Mouse (Mus musculus): ENCODE data around the gene Nrip2. TPM values are rescaled to one million over a fixed set of nuclear protein-coding genes. Genes with fewer than 3 reads are reported as not detected.

Gene Nrip2
- polyA plus RNA-seq, 1 experiment from 2014 or later: 6.1 TPM

DNA sequence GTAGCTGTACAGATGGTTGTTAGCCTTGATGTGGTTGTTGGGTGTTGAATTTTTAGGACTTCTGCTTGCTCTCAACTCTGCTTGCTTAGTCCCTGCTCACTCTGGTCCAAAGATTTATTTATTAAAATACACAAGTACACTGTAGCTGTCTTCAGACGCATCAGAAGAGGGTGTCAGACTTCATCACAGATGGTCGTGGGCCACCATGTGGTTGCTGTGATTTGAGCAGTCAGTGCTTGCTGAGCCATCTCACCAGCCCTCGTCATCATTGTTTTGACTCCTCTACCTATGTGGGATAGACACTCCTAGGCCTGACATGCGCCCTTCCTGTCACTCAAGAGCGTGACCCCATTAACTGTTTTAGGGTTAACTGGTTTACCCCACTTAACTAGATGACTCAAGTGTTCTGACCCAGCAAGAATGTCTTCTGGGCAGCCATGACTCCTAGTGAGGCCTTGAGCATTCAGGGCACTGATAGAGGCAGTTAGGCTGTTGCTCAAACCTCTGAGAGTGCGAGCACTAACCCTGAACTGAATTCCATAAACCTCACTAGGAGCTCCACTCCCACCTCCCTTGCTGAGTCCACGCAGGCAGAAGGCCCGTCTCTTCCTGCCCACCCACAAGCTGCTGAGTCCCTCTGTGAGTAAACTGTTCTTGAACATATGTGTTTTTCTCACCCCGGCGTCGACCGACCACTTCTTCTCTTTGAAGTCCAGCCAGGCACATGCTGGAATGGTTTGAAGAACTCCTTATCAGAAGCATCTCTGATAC, 56.9 kb downstream of the Nrip2 start:
- no peaks in the 10 kb centered on the region for H3K36me3 ChIP-seq (ENCODE audit: control insufficient read depth, insufficient read depth, low read length)
- 74% methylated on average over 12 of the region's 12 CpGs for WGBS
- no peak overlapping the region for H3K9ac ChIP-seq (ENCODE audit: low read length)
- ATAC-seq (replicated peaks; ENCODE audit: low FRiP score, low TSS enrichment, low read depth): no peak
- H3K27ac ChIP-seq (ENCODE audit: low read depth): no peak overlapping the region
- no peak for DNase-seq (ENCODE audit: low spot score)
- no peak overlapping the region for H3K4me2 ChIP-seq (ENCODE audit: low read length)
- no peak overlapping the region for H3K4me3 ChIP-seq (ENCODE audit: low read depth, low read length)
- H3K27me3 ChIP-seq (replicated peaks; ENCODE audit: control insufficient read depth, insufficient read depth, low read length): no peaks in the 10 kb centered on the region
- no peaks in the 10 kb centered on the region for H3K4me1 ChIP-seq (replicated peaks; ENCODE audit: control insufficient read depth, insufficient read depth, low read length)
- no peaks in the 10 kb centered on the region for H3K9me3 ChIP-seq (ENCODE audit: control insufficient read depth, low read length)

GRCm38 (mm10) chr6:128457186-128457585, 58.1 kb downstream of the Nrip2 start:
- Histone ChIP-seq H3K9me3 (ENCODE audit: control insufficient read depth, low read length) (no peaks in the 10 kb centered on the region), H3K9ac (ENCODE audit: low read length) (no peak overlapping the region), H3K4me1 (replicated peaks; ENCODE audit: control insufficient read depth, insufficient read depth, low read length) (no peaks in the 10 kb centered on the region), H3K4me2 (ENCODE audit: low read length) (no peak overlapping the region), H3K27me3 (replicated peaks; ENCODE audit: control insufficient read depth, insufficient read depth, low read length) (no peaks in the 10 kb centered on the region), H3K4me3 (ENCODE audit: low read depth, low read length) (no peak overlapping the region), H3K36me3 (ENCODE audit: control insufficient read depth, insufficient read depth, low read length) (no peaks in the 10 kb centered on the region), H3K27ac (ENCODE audit: low read depth) (no peak overlapping the region)
- DNase-seq (ENCODE audit: low spot score) (no peak), ATAC-seq (replicated peaks; ENCODE audit: low FRiP score, low TSS enrichment, low read depth) (no peak)
- WGBS: 78% methylated on average over 5 of the region's 5 CpGs

DNA sequence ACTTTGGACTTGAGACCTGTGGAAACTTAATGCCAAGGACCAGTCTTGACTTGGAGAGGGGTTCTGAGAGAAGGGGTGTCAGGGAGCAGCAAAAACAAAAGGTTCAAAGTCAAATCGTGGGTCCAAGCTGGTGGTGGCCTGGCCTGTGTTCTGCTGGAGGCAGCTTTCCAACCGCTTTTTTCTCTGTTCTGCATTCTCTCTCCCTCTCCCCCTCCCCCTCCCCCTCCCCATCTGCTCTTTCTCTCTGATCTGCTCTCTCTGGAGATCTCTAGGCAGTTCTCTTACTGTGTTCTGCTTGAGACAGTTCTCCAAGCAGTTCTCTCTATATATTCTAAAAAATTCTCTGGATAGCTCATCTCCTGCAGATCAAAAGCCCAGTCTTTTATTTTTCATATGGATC, 61.2 kb downstream of the Nrip2 start:
- ATAC-seq (replicated peaks; ENCODE audit: low FRiP score, low TSS enrichment, low read depth) (no peak), DNase-seq (ENCODE audit: low spot score) (no peak)
- H3K4me1 ChIP-seq (replicated peaks; ENCODE audit: control insufficient read depth, insufficient read depth, low read length): no peaks in the 10 kb centered on the region
- no peaks in the 10 kb centered on the region for H3K9me3 ChIP-seq (ENCODE audit: control insufficient read depth, low read length)
- H3K36me3 ChIP-seq (ENCODE audit: control insufficient read depth, insufficient read depth, low read length): no peaks in the 10 kb centered on the region
- no peak overlapping the region for H3K4me3 ChIP-seq (ENCODE audit: low read depth, low read length)
- H3K27me3 ChIP-seq (replicated peaks; ENCODE audit: control insufficient read depth, insufficient read depth, low read length): no peaks in the 10 kb centered on the region
- WGBS: 43% methylated on average over 2 of the region's 2 CpGs
- H3K9ac ChIP-seq (ENCODE audit: low read length): no peak overlapping the region
- H3K4me2 ChIP-seq (ENCODE audit: low read length): no peak overlapping the region
- no peak overlapping the region for H3K27ac ChIP-seq (ENCODE audit: low read depth)

DNA sequence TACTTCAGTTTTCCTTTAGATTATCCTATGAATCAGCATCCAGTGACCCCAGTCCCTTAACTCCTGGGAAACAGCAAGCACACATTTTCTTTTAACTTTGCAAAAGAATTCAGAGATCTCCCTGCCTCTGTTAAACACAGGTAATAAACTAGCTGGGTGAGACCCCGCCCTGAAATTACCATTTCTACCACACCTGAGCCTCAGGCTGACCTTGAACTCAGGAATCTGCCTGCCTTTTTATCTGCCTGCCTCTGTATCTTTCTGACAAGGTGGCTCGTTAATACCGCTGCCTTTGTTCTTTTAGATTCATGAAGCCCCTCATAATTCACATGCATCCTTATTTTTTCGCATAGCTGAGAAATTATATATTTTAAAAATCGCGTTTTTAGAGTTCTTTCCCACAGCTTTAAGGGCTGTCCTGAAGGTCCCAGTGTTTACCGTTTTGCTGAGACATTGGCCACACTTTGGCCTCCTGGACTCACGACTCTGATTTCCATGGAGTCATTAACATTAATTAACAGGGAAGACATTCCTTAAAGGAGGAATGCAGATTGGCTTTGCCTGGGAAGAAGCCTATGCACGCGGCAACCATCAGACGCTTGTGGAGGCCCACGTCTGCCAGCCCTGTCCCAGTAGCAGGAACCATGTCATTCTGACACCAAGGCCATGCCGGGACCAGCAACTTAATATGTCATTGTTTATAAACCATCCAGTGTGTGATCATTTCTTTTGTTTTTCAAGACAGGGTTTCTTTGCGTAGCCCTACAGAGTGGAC, 61.8 kb downstream of the Nrip2 start:
- Histone ChIP-seq H3K9ac (ENCODE audit: low read length) (no peak overlapping the region), H3K27me3 (replicated peaks; ENCODE audit: control insufficient read depth, insufficient read depth, low read length) (no peaks in the 10 kb centered on the region), H3K4me1 (replicated peaks; ENCODE audit: control insufficient read depth, insufficient read depth, low read length) (no peaks in the 10 kb centered on the region), H3K9me3 (ENCODE audit: control insufficient read depth, low read length) (no peaks in the 10 kb centered on the region), H3K4me3 (ENCODE audit: low read depth, low read length) (no peak overlapping the region), H3K36me3 (ENCODE audit: control insufficient read depth, insufficient read depth, low read length) (no peaks in the 10 kb centered on the region), H3K4me2 (ENCODE audit: low read length) (no peak overlapping the region), H3K27ac (ENCODE audit: low read depth) (no peak overlapping the region)
- WGBS: 79% methylated on average over 14 of the region's 14 CpGs
- no peak for ATAC-seq (replicated peaks; ENCODE audit: low FRiP score, low TSS enrichment, low read depth)
- no peak for DNase-seq (ENCODE audit: low spot score)

DNA sequence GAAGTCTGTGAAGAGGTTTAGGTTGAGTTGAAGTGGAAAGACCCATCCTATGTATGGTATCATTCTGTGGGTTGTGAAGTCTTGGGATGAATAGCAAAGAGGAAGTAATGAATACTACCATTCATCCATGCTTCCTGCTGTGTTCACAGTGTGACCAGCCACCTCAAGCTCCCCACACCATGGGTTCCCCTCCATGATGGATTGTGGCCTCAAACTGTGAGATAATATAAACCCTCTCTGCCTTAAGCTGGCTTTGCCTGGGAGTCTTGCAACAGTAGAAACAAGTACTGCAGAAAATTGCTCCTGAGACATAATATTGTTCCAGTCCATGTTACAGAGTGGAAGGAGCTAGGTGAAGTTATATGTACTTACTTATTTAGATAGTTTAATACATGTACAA, 62.5 kb downstream of the Nrip2 start:
- no peaks in the 10 kb centered on the region for H3K4me1 ChIP-seq (replicated peaks; ENCODE audit: control insufficient read depth, insufficient read depth, low read length)
- DNase-seq (ENCODE audit: low spot score): no peak
- no peak for ATAC-seq (replicated peaks; ENCODE audit: low FRiP score, low TSS enrichment, low read depth)

DNA sequence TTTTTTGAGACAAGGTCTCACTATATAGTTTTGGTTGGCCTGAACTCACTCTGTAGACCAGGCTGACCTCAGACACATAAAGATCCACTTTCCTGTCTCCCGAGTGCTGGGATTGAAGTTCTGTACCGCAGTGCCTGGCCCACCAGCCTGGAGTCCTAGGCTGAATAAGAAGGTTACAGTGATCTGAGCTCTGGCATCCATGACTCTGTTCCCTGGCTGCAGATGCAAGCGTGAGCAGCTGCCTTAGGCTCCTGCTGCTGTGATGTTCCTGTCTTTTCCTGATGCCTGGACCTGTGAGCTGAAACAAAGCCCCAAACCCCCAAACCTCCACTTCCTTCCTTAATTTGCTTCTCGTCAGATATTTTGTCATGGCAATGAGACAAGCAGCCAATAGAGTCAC, 65.9 kb downstream of the Nrip2 start:
- Histone ChIP-seq H3K9me3 (ENCODE audit: control insufficient read depth, low read length) (no peaks in the 10 kb centered on the region), H3K27ac (ENCODE audit: low read depth) (no peak overlapping the region), H3K36me3 (ENCODE audit: control insufficient read depth, insufficient read depth, low read length) (no peaks in the 10 kb centered on the region)

More for the DNA sequence above, 62.5 kb downstream of the Nrip2 start:
- H3K9me3 ChIP-seq (ENCODE audit: control insufficient read depth, low read length): no peaks in the 10 kb centered on the region
- no peak overlapping the region for H3K4me2 ChIP-seq (ENCODE audit: low read length)
- no peak overlapping the region for H3K4me3 ChIP-seq (ENCODE audit: low read depth, low read length)
- H3K36me3 ChIP-seq (ENCODE audit: control insufficient read depth, insufficient read depth, low read length): no peaks in the 10 kb centered on the region
- no peak overlapping the region for H3K9ac ChIP-seq (ENCODE audit: low read length)
- no peak overlapping the region for H3K27ac ChIP-seq (ENCODE audit: low read depth)
- H3K27me3 ChIP-seq (replicated peaks; ENCODE audit: control insufficient read depth, insufficient read depth, low read length): no peaks in the 10 kb centered on the region

More for the DNA sequence above, 65.9 kb downstream of the Nrip2 start:
- DNase-seq (ENCODE audit: low spot score): no peak
- Histone ChIP-seq H3K27me3 (replicated peaks; ENCODE audit: control insufficient read depth, insufficient read depth, low read length) (no peaks in the 10 kb centered on the region), H3K4me3 (ENCODE audit: low read depth, low read length) (no peak overlapping the region), H3K4me1 (replicated peaks; ENCODE audit: control insufficient read depth, insufficient read depth, low read length) (no peaks in the 10 kb centered on the region), H3K9ac (ENCODE audit: low read length) (no peak overlapping the region), H3K4me2 (ENCODE audit: low read length) (no peak overlapping the region)
- WGBS: 79% methylated on average over 4 of the region's 4 CpGs
- no peak for ATAC-seq (replicated peaks; ENCODE audit: low FRiP score, low TSS enrichment, low read depth)

Other genes starting within 250 kb of the Nrip2 start
- gene Tead4, start 98.5 kb upstream of the Nrip2 start, polyA plus RNA-seq (2014; fragmentation: Nextera tagmentation; extraction: Ambion mirVana): 1.7 and 1.9 TPM in 2 replicates
- 14.4 and 18.6 TPM in 2 replicates for gene Tulp3, start 43.4 kb upstream of the Nrip2 start, polyA plus RNA-seq (2014; fragmentation: Nextera tagmentation; extraction: Ambion mirVana)
- gene Rhno1, start 36.4 kb upstream of the Nrip2 start, polyA plus RNA-seq (2014; fragmentation: Nextera tagmentation; extraction: Ambion mirVana): 125 and 136 TPM in 2 replicates
- gene Foxm1, start 36.3 kb upstream of the Nrip2 start, polyA plus RNA-seq (2014; fragmentation: Nextera tagmentation; extraction: Ambion mirVana): 37.2 and 41.4 TPM in 2 replicates
- gene Tex52, start 23.8 kb upstream of the Nrip2 start, polyA plus RNA-seq (2014; fragmentation: Nextera tagmentation; extraction: Ambion mirVana): 0.43 TPM in 1 of 2 replicates, not detected in the other
- gene Gm44596, start 23.8 kb upstream of the Nrip2 start, polyA plus RNA-seq (2014; fragmentation: Nextera tagmentation; extraction: Ambion mirVana): not detected in 2 replicates
- gene Itfg2, start 25.6 kb downstream of the Nrip2 start, polyA plus RNA-seq (2014; fragmentation: Nextera tagmentation; extraction: Ambion mirVana): 29.6 and 35.9 TPM in 2 replicates
- 489 and 529 TPM in 2 replicates for gene Fkbp4, start 39.4 kb downstream of the Nrip2 start, polyA plus RNA-seq (2014; fragmentation: Nextera tagmentation; extraction: Ambion mirVana)
- gene Pzp, start 127.4 kb downstream of the Nrip2 start, polyA plus RNA-seq (2014; fragmentation: Nextera tagmentation; extraction: Ambion mirVana): 0.05 TPM in 1 of 2 replicates, not detected in the other
- 2.5 and 3.5 TPM in 2 replicates for gene A2ml1, start 182.3 kb downstream of the Nrip2 start, polyA plus RNA-seq (2014; fragmentation: Nextera tagmentation; extraction: Ambion mirVana)
- not detected in 2 replicates for gene Klrb1a, start 224.2 kb downstream of the Nrip2 start, polyA plus RNA-seq (2014; fragmentation: Nextera tagmentation; extraction: Ambion mirVana)